37 mouse cellular contexts compared by ENCODE assay signal in the genomic region with DNA sequence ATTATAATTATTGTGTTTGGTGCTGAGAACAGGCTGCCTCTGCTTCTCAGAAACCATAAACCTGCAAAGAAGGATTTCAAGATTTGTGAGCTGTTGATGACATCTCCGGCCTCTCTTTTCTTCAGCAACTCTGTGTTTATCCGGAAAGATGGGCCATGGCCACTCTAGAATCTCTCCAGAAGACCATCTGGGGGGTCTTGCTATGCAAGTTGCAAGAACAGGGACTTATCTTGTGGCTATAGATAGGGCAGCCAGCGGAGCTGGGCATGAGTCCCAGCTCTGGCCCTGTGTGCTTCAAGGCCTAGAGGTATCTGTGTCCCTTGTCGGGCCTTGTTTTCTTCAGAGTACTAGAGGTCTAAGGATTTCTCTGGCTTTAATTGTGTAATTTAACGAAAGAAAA. TPM values are rescaled to one million over a fixed set of nuclear protein-coding genes. Genes with fewer than 3 reads are reported as not detected.
DNase-seq lines count a peak whose midpoint lies in the region; ATAC-seq lines count a peak whose summit lies in the region.
"Had no signal": no experiment of that assay in that cellular context is flagged by ENCODE, and none has a peak within 500 bp of the region (broad histone marks: within the 10 kb centered on the region; RNA-seq: fewer than 3 reads in every experiment).

No protein-coding gene starts in this region.

- intact Hi-C loops in heart, postnatal 14 days (cut with DNase I), result no loop called here

- H3K36me3 ChIP-seq in heart, embryonic 10.5 days, result no peaks in the 10 kb centered on the region
- H3K36me3 ChIP-seq in heart, embryonic 16.5 days (ENCODE audit: control insufficient read depth, insufficient read depth), result no peaks in the 10 kb centered on the region
- H3K36me3 ChIP-seq in lung, embryonic 16.5 days (ENCODE audit: control insufficient read depth, insufficient read depth, low read length), result no peaks in the 10 kb centered on the region
- H3K36me3 ChIP-seq: G1E; hindbrain, embryonic 13.5 days; limb, embryonic 10.5 days; limb, embryonic 15.5 days; liver, embryonic 13.5 days; midbrain, embryonic 15.5 days; neural tube, embryonic 15.5 days had no signal

- H3K4me1 ChIP-seq in heart, embryonic 10.5 days, result peaks cover 49% of the 10 kb centered on the region
- peaks cover 38% of the 10 kb centered on the region for H3K4me1 ChIP-seq in heart, embryonic 16.5 days (ENCODE audit: control insufficient read depth, insufficient read depth, low read length)
- H3K4me1 ChIP-seq in lung, embryonic 16.5 days (replicated peaks; ENCODE audit: control insufficient read depth, insufficient read depth, low read length), result peaks cover 8% of the 10 kb centered on the region; the same call in 1 of the 2 replicates
- H3K4me1 ChIP-seq: limb, embryonic 15.5 days; liver, embryonic 13.5 days; midbrain, embryonic 15.5 days had no signal

- H3K4me3 ChIP-seq in heart, embryonic 10.5 days, result no peak overlapping the region
- no peak overlapping the region for H3K4me3 ChIP-seq in heart, embryonic 16.5 days (ENCODE audit: low read length)
- H3K4me3 ChIP-seq in lung, embryonic 16.5 days (ENCODE audit: low read length), result no peak overlapping the region
- H3K4me3 ChIP-seq: erythroblast, embryonic 14.5 days; gastrocnemius, adult 2 months; hindbrain, embryonic 13.5 days; limb, embryonic 10.5 days; limb, embryonic 15.5 days; liver, embryonic 13.5 days; midbrain, embryonic 15.5 days; neural tube, embryonic 15.5 days had no signal

- no peak for ATAC-seq in heart, embryonic 16.5 days (replicated peaks; ENCODE audit: extremely low read depth, insufficient read depth, low FRiP score)
- peak; percentile 48 for ATAC-seq in lung, embryonic 16.5 days (ENCODE audit: low read depth)
- ATAC-seq: forebrain, embryonic 16.5 days; lung, postnatal 0 days; midbrain, embryonic 15.5 days had no signal

- 55% methylated on average over 5 of the region's 5 CpGs for WGBS in heart, embryonic 10.5 days
- 34% methylated on average over 5 of the region's 5 CpGs for WGBS in heart, embryonic 16.5 days
- WGBS in lung, embryonic 16.5 days, result 48% methylated on average over 5 of the region's 5 CpGs

- peak overlapping the region; percentile 22; the same call in 1 of the 2 replicates for H3K27ac ChIP-seq in heart, embryonic 10.5 days
- peak overlapping the region; percentile 58 for H3K27ac ChIP-seq in heart, embryonic 16.5 days (ENCODE audit: low read length)
- 0 out of 2 replicates have a peak overlapping the region, but pooled peaks have one; percentile 26 for H3K27ac ChIP-seq in lung, embryonic 16.5 days (ENCODE audit: low read length)
- H3K27ac ChIP-seq: gastrocnemius, adult 2 months; hindbrain, embryonic 13.5 days; limb, embryonic 10.5 days; limb, embryonic 15.5 days; liver, embryonic 13.5 days; macrophage; midbrain, embryonic 15.5 days; neural tube, embryonic 15.5 days had no signal

- no peak overlapping the region for H3K4me2 ChIP-seq in heart, embryonic 16.5 days (ENCODE audit: low read depth, low read length)
- no peak overlapping the region for H3K4me2 ChIP-seq in lung, embryonic 16.5 days (ENCODE audit: low read depth, low read length)
- H3K4me2 ChIP-seq: hindbrain, embryonic 13.5 days; limb, embryonic 15.5 days; liver, embryonic 13.5 days; midbrain, embryonic 15.5 days; neural tube, embryonic 15.5 days had no signal

- no peak overlapping the region for H3K9ac ChIP-seq in heart, embryonic 16.5 days (ENCODE audit: low read length)
- no peak overlapping the region for H3K9ac ChIP-seq in lung, embryonic 16.5 days (ENCODE audit: low read length)
- H3K9ac ChIP-seq: hindbrain, embryonic 13.5 days; limb, embryonic 15.5 days; liver, embryonic 13.5 days; midbrain, embryonic 15.5 days; neural tube, embryonic 15.5 days had no signal

- H3K27me3 ChIP-seq in heart, embryonic 10.5 days (ENCODE audit: insufficient read depth, poor library complexity, severe bottlenecking), result peaks cover 14% of the 10 kb centered on the region; the same call in 1 of the 2 replicates
- no peaks in the 10 kb centered on the region for H3K27me3 ChIP-seq in heart, embryonic 16.5 days (ENCODE audit: control insufficient read depth, insufficient read depth, low read length)
- no peaks in the 10 kb centered on the region; the same call in 1 of the 2 replicates for H3K27me3 ChIP-seq in lung, embryonic 16.5 days (ENCODE audit: control insufficient read depth, insufficient read depth, low read depth, low read length)

- no peaks in the 10 kb centered on the region for H3K9me3 ChIP-seq in heart, embryonic 10.5 days
- H3K9me3 ChIP-seq in heart, embryonic 16.5 days (replicated peaks; ENCODE audit: control insufficient read depth, low read length), result no peaks in the 10 kb centered on the region
- H3K9me3 ChIP-seq in lung, embryonic 16.5 days (ENCODE audit: control insufficient read depth, low read length), result no peaks in the 10 kb centered on the region
- H3K9me3 ChIP-seq: G1E; hindbrain, embryonic 13.5 days; limb, embryonic 10.5 days; limb, embryonic 15.5 days; liver, embryonic 13.5 days; midbrain, embryonic 15.5 days; neural tube, embryonic 15.5 days had no signal

- peak; percentile 29 for DNase-seq in adrenal gland, postnatal 14 days
- no peak for DNase-seq in adrenal gland, adult 8-10 months
- DNase-seq in heart, embryonic 10.5 days (ENCODE audit: low spot score), result no peak
- DNase-seq in heart, adult 11 months, result no peak
- no peak for DNase-seq in heart, postnatal 14 days
- no peak for DNase-seq in lung, postnatal 36 days
- DNase-seq: adrenal gland, postnatal 36 days; gastrocnemius, adult 2 months; gastrocnemius, postnatal 36 days; kidney, adult 11 months; kidney, postnatal 14 days; layer of hippocampus, adult 9-11 months; liver, embryonic 13.5 days; right cerebral cortex, adult 18-20 months; spleen, adult 18-20 months; thymus, postnatal 14 days had no signal

RNA-seq across cellular contexts. Expression of gene Kcnk3, which starts 6.0 kb away (rescaled TPM):
- total RNA-seq in adrenal gland, postnatal 14 days (2021), result 678 and 701 TPM in 2 replicates
- 1,000 to 10,000 TPM; 1,385 to 1,638 (median 1,575) TPM for total RNA-seq in adrenal gland, adult 8-10 months (2022)
- 17.0 and 34.2 TPM in 2 replicates for polyA plus RNA-seq in heart, embryonic 10.5 days (2016; fragmentation: Nextera tagmentation; extraction: Ambion mirVana)
- 15.3 and 19.2 TPM in 2 replicates for polyA plus RNA-seq in heart, embryonic 16.5 days (2015; fragmentation: Nextera tagmentation; extraction: Ambion mirVana)
- 100 to 1,000 TPM; 181 to 186 TPM for total RNA-seq in heart, postnatal 14 days (2021)
- 11.3 and 15.3 TPM in 2 replicates for polyA plus RNA-seq in lung, embryonic 16.5 days (2015; fragmentation: Nextera tagmentation; extraction: Ambion mirVana)
- total RNA-seq: megakaryocyte-erythroid progenitor cell, adult 5-6 weeks had no signal
- polyA plus RNA-seq: erythroblast, embryonic 14.5 days; G1E; macrophage had no signal

RNA-seq across cellular contexts. Expression of gene Cib4, which starts 36.4 kb away (rescaled TPM):
- 1.0 and 1.4 TPM in 2 replicates for total RNA-seq in adrenal gland, postnatal 14 days (2021)
- 1 to 10 TPM; 1.9 to 6.7 (median 3.7) TPM for total RNA-seq in adrenal gland, adult 8-10 months (2022)
- polyA plus RNA-seq in heart, embryonic 10.5 days (2016; fragmentation: Nextera tagmentation; extraction: Ambion mirVana), result not detected in 2 replicates
- not detected in 2 replicates for polyA plus RNA-seq in heart, embryonic 16.5 days (2015; fragmentation: Nextera tagmentation; extraction: Ambion mirVana)
- not detected for total RNA-seq in heart, postnatal 14 days (2021)
- polyA plus RNA-seq in lung, embryonic 16.5 days (2015; fragmentation: Nextera tagmentation; extraction: Ambion mirVana), result not detected in 2 replicates
- total RNA-seq: G1E; gastrocnemius, adult 2 months; gastrocnemius, postnatal 36 days; heart, postnatal 10 days; left cerebral cortex, postnatal 10 days; megakaryocyte-erythroid progenitor cell, adult 5-6 weeks had no signal
- polyA plus RNA-seq: brain, embryonic 14.5 days; cortical plate, adult 2 months; embryonic facial prominence, embryonic 14.5 days; erythroblast, embryonic 14.5 days; forebrain, embryonic 11.5 days; forebrain, embryonic 16.5 days; G1E; hindbrain, embryonic 13.5 days; kidney, embryonic 14.5 days; limb, embryonic 10.5 days; limb, embryonic 15.5 days; liver, embryonic 13.5 days; macrophage; midbrain, embryonic 15.5 days; neural tube, embryonic 15.5 days; stomach, embryonic 16.5 days had no signal
